Comparison of ENCODE assay signal across 8 mouse cellular contexts in the genomic region with DNA sequence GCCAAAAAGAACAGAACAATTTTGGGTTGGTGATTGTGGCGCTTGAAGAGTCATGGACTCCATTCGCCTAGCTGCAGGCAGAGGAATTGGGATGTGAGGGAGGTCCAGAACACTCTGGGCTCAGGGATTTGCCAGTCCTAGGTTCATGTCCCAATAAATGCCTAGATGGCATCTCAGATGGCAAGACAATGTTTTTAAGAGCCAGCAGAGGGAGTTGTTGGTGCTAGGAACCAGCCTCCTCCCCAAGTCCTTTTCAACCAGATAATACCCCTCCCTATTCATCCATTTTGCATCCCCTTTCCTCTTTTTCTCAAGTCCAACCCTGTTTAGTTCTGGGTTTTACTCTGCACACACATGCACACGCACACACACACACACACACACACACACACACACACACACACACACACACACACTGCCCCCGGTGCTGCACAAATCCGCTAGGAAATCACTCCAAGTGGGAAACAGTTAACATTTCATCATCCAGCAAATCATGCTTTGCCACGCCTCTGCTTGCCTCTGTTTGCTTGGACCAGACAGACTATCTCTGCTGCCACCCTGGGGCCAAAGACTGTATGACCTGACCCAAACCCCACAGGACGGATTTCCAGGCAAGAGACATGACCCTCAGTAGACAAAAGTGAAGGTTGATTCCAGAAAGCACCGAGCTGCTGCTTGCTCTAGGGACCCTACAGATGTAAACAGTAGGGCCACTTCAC. TPM values are rescaled to one million over a fixed set of nuclear protein-coding genes. Genes with fewer than 3 reads are reported as not detected.
DNase-seq lines count a peak whose midpoint lies in the region; ATAC-seq and TF ChIP-seq lines count a peak whose summit lies in the region.

No protein-coding gene starts in this region.

- peak; percentile 42 for TF ChIP-seq RAD21 in MEL (IDR thresholded peaks at IDR 0.05; ENCODE audit: low read depth, low read length)

- H3K9ac ChIP-seq in MEL (ENCODE audit: control insufficient read depth, low read depth, low read length, poor library complexity, severe bottlenecking), result peak overlapping the region; percentile 43
- peak overlapping the region; percentile 22; the same call in 1 of the 2 replicates for H3K9ac ChIP-seq in forebrain, postnatal 0 days
- H3K9ac ChIP-seq in lung, postnatal 0 days (replicated peaks; ENCODE audit: low read depth), result no peak overlapping the region

- H3K27me3 ChIP-seq in MEL (ENCODE audit: control insufficient read depth in 1 of 2, insufficient read depth in 2 of 2, low read length in 2 of 2), result no peaks in the 10 kb centered on the region
- H3K27me3 ChIP-seq in forebrain, postnatal 0 days (ENCODE audit: insufficient read depth, low read length), result no peaks in the 10 kb centered on the region
- H3K27me3 ChIP-seq in hindbrain, embryonic 10.5 days (ENCODE audit: insufficient read depth, poor library complexity, severe bottlenecking), result no peaks in the 10 kb centered on the region
- no peaks in the 10 kb centered on the region for H3K27me3 ChIP-seq in lung, postnatal 0 days (replicated peaks; ENCODE audit: insufficient read depth, low read length)

- no peaks in the 10 kb centered on the region; a peak in 1 of 4 replicates for H3K36me3 ChIP-seq in MEL (ENCODE audit: control insufficient read depth in 1 of 2, insufficient read depth in 2 of 2, low read length in 2 of 2)
- H3K36me3 ChIP-seq in forebrain, postnatal 0 days (ENCODE audit: insufficient read depth), result no peaks in the 10 kb centered on the region
- H3K36me3 ChIP-seq in hindbrain, embryonic 10.5 days, result no peaks in the 10 kb centered on the region
- no peaks in the 10 kb centered on the region for H3K36me3 ChIP-seq in lung, postnatal 0 days (ENCODE audit: insufficient read depth, low read length)

- WGBS in forebrain, postnatal 0 days, result 61% methylated on average over 8 of the region's 8 CpGs
- 60% methylated on average over 8 of the region's 8 CpGs for WGBS in hindbrain, embryonic 10.5 days
- WGBS in lung, postnatal 0 days, result 41% methylated on average over 5 of the region's 8 CpGs

- H3K79me2 ChIP-seq in MEL (ENCODE audit: control insufficient read depth, insufficient read depth, low read length, poor library complexity), result no peaks in the 10 kb centered on the region

- H3K4me1 ChIP-seq in MEL (ENCODE audit: control insufficient read depth in 1 of 2, insufficient read depth in 2 of 2, low read length in 2 of 2), result peaks cover 0 to 4% of the 10 kb centered on the region in 2 experiments; a peak in 2 of 4 replicates
- no peaks in the 10 kb centered on the region for H3K4me1 ChIP-seq in forebrain, postnatal 0 days (ENCODE audit: insufficient read depth)
- no peaks in the 10 kb centered on the region for H3K4me1 ChIP-seq in hindbrain, embryonic 10.5 days (replicated peaks)
- no peaks in the 10 kb centered on the region for H3K4me1 ChIP-seq in lung, postnatal 0 days (ENCODE audit: insufficient read depth, low read depth, low read length)

- DNase-seq in MEL (ENCODE audit: low read depth, low spot score), result peak; percentile 75
- peak; percentile 73 for DNase-seq in cerebellum, adult 11-12 months
- DNase-seq in forebrain, postnatal 0 days, result peak; percentile 24
- peak; percentile 18 for DNase-seq in hindbrain, embryonic 10.5 days (ENCODE audit: low spot score)
- peak; percentile 16 for DNase-seq in layer of hippocampus, adult 9-10 months (ENCODE audit: low spot score)
- DNase-seq in lung, postnatal 0 days (ENCODE audit: low spot score), result peak; percentile 84
- peak; percentile 67 for DNase-seq in retina, embryonic 14.5 days (ENCODE audit: low spot score)
- peak; percentile 38 to 62 for DNase-seq in urinary bladder, postnatal 36 days (ENCODE audit: low spot score in 2 of 2)

- no peak overlapping the region for H3K27ac ChIP-seq in MEL (ENCODE audit: control insufficient read depth, low read depth, low read length)
- H3K27ac ChIP-seq in forebrain, postnatal 0 days (ENCODE audit: low read depth, low read length), result peak overlapping the region; percentile 62
- peak overlapping the region; percentile 45; the same call in 1 of the 2 replicates for H3K27ac ChIP-seq in hindbrain, embryonic 10.5 days
- H3K27ac ChIP-seq in lung, postnatal 0 days (ENCODE audit: low read length), result no peak overlapping the region

- no peaks in the 10 kb centered on the region for H3K9me3 ChIP-seq in MEL (replicated peaks; ENCODE audit: insufficient read depth, low read length)
- H3K9me3 ChIP-seq in forebrain, postnatal 0 days (ENCODE audit: low read length), result no peaks in the 10 kb centered on the region
- H3K9me3 ChIP-seq in hindbrain, embryonic 10.5 days, result no peaks in the 10 kb centered on the region
- H3K9me3 ChIP-seq in lung, postnatal 0 days (ENCODE audit: low read length), result no peaks in the 10 kb centered on the region

- ATAC-seq in forebrain, postnatal 0 days, result peak; percentile 67
- peak; percentile 76 for ATAC-seq in lung, postnatal 0 days

- H3K4me3 ChIP-seq in MEL (ENCODE audit: control insufficient read depth in 1 of 2, insufficient read depth in 1 of 2, low read depth in 2 of 2, low read length in 2 of 2), result peak overlapping the region; percentile 49 to 54
- peak overlapping the region; percentile 20; the same call in 1 of the 2 replicates for H3K4me3 ChIP-seq in forebrain, postnatal 0 days (ENCODE audit: low read depth, low read length)
- peak overlapping the region; percentile 32 for H3K4me3 ChIP-seq in hindbrain, embryonic 10.5 days
- H3K4me3 ChIP-seq in lung, postnatal 0 days (ENCODE audit: low read depth, low read length), result peak overlapping the region; percentile 28

- TF ChIP-seq POLR2A in MEL (IDR thresholded peaks at IDR 0.05; ENCODE audit: control insufficient read depth in 1 of 2, insufficient read depth in 1 of 2, low read depth in 1 of 2, low read length in 2 of 2, poor library complexity in 1 of 2), result no peak

- TF ChIP-seq CTCF in MEL (IDR thresholded peaks at IDR 0.05 in 2 of 3, conservative IDR thresholded peaks at IDR 0.05 in 1 of 3; ENCODE audit: control insufficient read depth in 1 of 3, insufficient read depth in 1 of 3, low read depth in 2 of 3, low read length in 3 of 3, poor library complexity in 1 of 3, severe bottlenecking in 1 of 3), result peak in 2 of 3 experiments; percentile 53 to 58; a peak in 5 of 6 replicates
- TF ChIP-seq CTCF in forebrain, postnatal 0 days (IDR thresholded peaks at IDR 0.05; ENCODE audit: low read depth), result peak; percentile 21; the same call in 1 of the 2 replicates
- TF ChIP-seq CTCF in lung, postnatal 0 days (IDR thresholded peaks at IDR 0.05), result peak; percentile 69

- no peak for TF ChIP-seq EP300 in MEL (IDR thresholded peaks at IDR 0.05; ENCODE audit: low read depth in 1 of 2, low read length in 2 of 2)
- no peak for TF ChIP-seq EP300 in lung, postnatal 0 days (IDR thresholded peaks at IDR 0.05)

- H3K4me2 ChIP-seq in forebrain, postnatal 0 days (ENCODE audit: low read depth), result peak overlapping the region; percentile 45
- H3K4me2 ChIP-seq in lung, postnatal 0 days (replicated peaks; ENCODE audit: low read depth, low read length), result peak overlapping the region; percentile 61

TF ChIP-seq in MEL, 35 proteins besides CTCF, POLR2A, EP300 and RAD21:
- TF ChIP-seq E2F4 (IDR thresholded peaks at IDR 0.05; ENCODE audit: borderline replicate concordance, low read depth, low read length) (no peak), TAL1 (IDR thresholded peaks at IDR 0.05; ENCODE audit: low read length) (no peak), SMC3 (IDR thresholded peaks at IDR 0.05; ENCODE audit: low read depth, low read length) (peak; percentile 46), SIN3A (IDR thresholded peaks at IDR 0.05; ENCODE audit: low read length) (no peak), GABPA (IDR thresholded peaks at IDR 0.05; ENCODE audit: low read depth, low read length) (no peak), ZC3H11A (IDR thresholded peaks at IDR 0.05; ENCODE audit: low read depth, low read length) (0 out of 2 replicates have a peak, but pooled peaks have one; percentile 7)

RNA-seq across cellular contexts. Expression of a gene that starts 22.3 kb away (rescaled TPM):
- total RNA-seq in MEL (2012; rRNA removed), result 98.2 and 115 TPM in 2 replicates
- polyA plus RNA-seq in MEL (2012; ENCODE audit: insufficient read depth in 1 of 2, insufficient read length in 2 of 2, low read depth in 1 of 2, low replicate concordance in 2 of 2, missing spikeins in 1 of 2), result 100 to 1,000 TPM; 174 to 236 TPM
- total RNA-seq in forebrain, postnatal 0 days (2014; rRNA removed), result 243 and 245 TPM in 2 replicates
- polyA plus RNA-seq in forebrain, postnatal 0 days (2015; fragmentation: Nextera tagmentation; extraction: Ambion mirVana), result 264 and 307 TPM in 2 replicates
- 103 and 115 TPM in 2 replicates for polyA plus RNA-seq in hindbrain, embryonic 10.5 days (2016; fragmentation: Nextera tagmentation; extraction: Ambion mirVana)
- polyA plus RNA-seq in lung, postnatal 0 days (2015; fragmentation: Nextera tagmentation; extraction: Ambion mirVana), result 73.8 and 74.4 TPM in 2 replicates

RNA-seq across cellular contexts. Expression of a gene that starts 50.1 kb away (rescaled TPM):
- 0.27 TPM in 1 of 2 replicates, not detected in the other for total RNA-seq in MEL (2012; rRNA removed)
- polyA plus RNA-seq in MEL (2012; ENCODE audit: insufficient read depth in 1 of 2, insufficient read length in 2 of 2, low read depth in 1 of 2, low replicate concordance in 2 of 2, missing spikeins in 1 of 2), result under 1 TPM in 1 of 2 experiments, not detected in 1; 0.49 TPM
- 3.0 and 3.6 TPM in 2 replicates for total RNA-seq in forebrain, postnatal 0 days (2014; rRNA removed)
- polyA plus RNA-seq in forebrain, postnatal 0 days (2015; fragmentation: Nextera tagmentation; extraction: Ambion mirVana), result 2.6 and 4.7 TPM in 2 replicates
- polyA plus RNA-seq in hindbrain, embryonic 10.5 days (2016; fragmentation: Nextera tagmentation; extraction: Ambion mirVana), result 10.3 and 10.6 TPM in 2 replicates
- 20.2 and 26.5 TPM in 2 replicates for polyA plus RNA-seq in lung, postnatal 0 days (2015; fragmentation: Nextera tagmentation; extraction: Ambion mirVana)

Comparison
In these comparisons a context has a peak if more than half of its experiments do, and no peak if none do; other contexts are left out.
1. DNase-seq: peak in every context shown above with its lines; median percentile 84 in lung, postnatal 0 days; 75 in MEL; 73 in cerebellum, adult 11-12 months; 67 in retina, embryonic 14.5 days; 50 in urinary bladder, postnatal 36 days; 24 in forebrain, postnatal 0 days; 18 in hindbrain, embryonic 10.5 days; 16 in layer of hippocampus, adult 9-10 months.
2. H3K27ac ChIP-seq: peak in forebrain, postnatal 0 days (single experiment) and hindbrain, embryonic 10.5 days (single experiment); none in MEL (single experiment) and lung, postnatal 0 days (single experiment).
3. Peak in every context shown above with its lines, with median percentiles within 50 percentile points of each other: H3K4me3 ChIP-seq and CTCF ChIP-seq.